Mouse (Mus musculus) ES-E14 (cell line): ENCODE results near the gene Brpf1. TPM values are rescaled to one million over a fixed set of nuclear protein-coding genes. Genes with fewer than 3 reads are reported as not detected.

Experiments
- DNase-seq: peaks from one replicate; pipeline ENCODE4 v3.0.0-alpha.2; 2013; ENCODE audit warnings: low read depth, low spot score
- H3K27ac ChIP-seq: 2 replicates; pipeline ENCODE4 v1.5.1; 2012; ENCODE audit warnings: low read depth, mild to moderate bottlenecking, low read length, moderate library complexity, mixed read lengths; ENCODE audit not compliant: poor library complexity, insufficient read depth, severe bottlenecking
- H3K36me3 ChIP-seq: 2 replicates; pipeline ENCODE4 v1.6.1; 2012; ENCODE audit warnings: mild to moderate bottlenecking, low read length, moderate library complexity, mixed read lengths; ENCODE audit not compliant: control insufficient read depth, poor library complexity, insufficient read depth, severe bottlenecking
- H3K4me1 ChIP-seq, 2 experiments: fragments of 150-350 bp in 1 of 2; sonication (generic) in 1 of 2; 2 replicates each; pipeline ENCODE4 v1.6.1; 2012; ENCODE audit warnings: low read length in 2 of 2, mild to moderate bottlenecking in 1 of 2, mixed read lengths in 1 of 2; ENCODE audit not compliant: control insufficient read depth in 2 of 2, insufficient read depth in 2 of 2, poor library complexity in 1 of 2
- H3K4me3 ChIP-seq, 2 experiments: fragments of 150-350 bp in 1 of 2; sonication (generic) in 1 of 2; 2 replicates each; pipeline ENCODE4 v1.5.1; 2012; ENCODE audit warnings: low read length in 2 of 2, low read depth in 1 of 2, mild to moderate bottlenecking in 1 of 2, mixed read lengths in 1 of 2; ENCODE audit not compliant: insufficient read depth in 1 of 2, poor library complexity in 1 of 2, severe bottlenecking in 1 of 2
- H3K9ac ChIP-seq: 2 replicates; pipeline ENCODE4 v1.6.1; 2012; ENCODE audit warnings: low read depth, mild to moderate bottlenecking, low read length, mixed read lengths; ENCODE audit not compliant: poor library complexity, insufficient read depth, severe bottlenecking
- H3K9me3 ChIP-seq: fragments of 150-350 bp; sonication (generic); 2 replicates; pipeline ENCODE4 v1.6.1; 2012; ENCODE audit warnings: low read depth, mild to moderate bottlenecking, low read length; ENCODE audit not compliant: control insufficient read depth, insufficient read depth
- CHD2 ChIP-seq: IDR thresholded peaks from 2 replicates; pipeline ENCODE4 v1.6.1; 2014; ENCODE audit warnings: mild to moderate bottlenecking, low read depth, low read length, inconsistent platforms
- HCFC1 ChIP-seq: IDR thresholded peaks from 2 replicates; pipeline ENCODE4 v1.6.1; 2012; ENCODE audit warnings: low read length, inconsistent platforms, borderline replicate concordance; ENCODE audit not compliant: insufficient read depth
- MAFK ChIP-seq: IDR thresholded peaks from 2 replicates; pipeline ENCODE4 v1.6.1; 2014; ENCODE audit warnings: mild to moderate bottlenecking, low read depth, low read length, inconsistent platforms; ENCODE audit not compliant: insufficient read depth
- ZC3H11A ChIP-seq: IDR thresholded peaks from 2 replicates; pipeline ENCODE4 v1.6.1; 2012; ENCODE audit warnings: low read depth, mild to moderate bottlenecking, inconsistent platforms, low read length, borderline replicate concordance
- ZNF384 ChIP-seq: IDR thresholded peaks from 2 replicates; pipeline ENCODE4 v1.6.1; 2012; ENCODE audit warnings: low read depth, low read length, inconsistent platforms
- in situ Hi-C, 2 experiments: fragments of 600-800 bp; cut with MboI; formaldehyde crosslinking; loops; one replicate each; pipeline ENCODE4 v1.15.1; 2025; ENCODE audit warnings: low sequenced_read_pairs in 2 of 2, inconsistent platforms in 1 of 2; ENCODE audit not compliant: unreplicated experiment in 2 of 2
- total RNA-seq: library from RNA; depleted of rRNA; stranded (reverse); fragments of 300-350 nt; gene quantifications from 2 replicates; pipeline ENCODE4 v1.2.3, GENCODE M21; 2012

Brpf1 gene
- total RNA-seq, 1 experiment: 38.8 TPM

DNA sequence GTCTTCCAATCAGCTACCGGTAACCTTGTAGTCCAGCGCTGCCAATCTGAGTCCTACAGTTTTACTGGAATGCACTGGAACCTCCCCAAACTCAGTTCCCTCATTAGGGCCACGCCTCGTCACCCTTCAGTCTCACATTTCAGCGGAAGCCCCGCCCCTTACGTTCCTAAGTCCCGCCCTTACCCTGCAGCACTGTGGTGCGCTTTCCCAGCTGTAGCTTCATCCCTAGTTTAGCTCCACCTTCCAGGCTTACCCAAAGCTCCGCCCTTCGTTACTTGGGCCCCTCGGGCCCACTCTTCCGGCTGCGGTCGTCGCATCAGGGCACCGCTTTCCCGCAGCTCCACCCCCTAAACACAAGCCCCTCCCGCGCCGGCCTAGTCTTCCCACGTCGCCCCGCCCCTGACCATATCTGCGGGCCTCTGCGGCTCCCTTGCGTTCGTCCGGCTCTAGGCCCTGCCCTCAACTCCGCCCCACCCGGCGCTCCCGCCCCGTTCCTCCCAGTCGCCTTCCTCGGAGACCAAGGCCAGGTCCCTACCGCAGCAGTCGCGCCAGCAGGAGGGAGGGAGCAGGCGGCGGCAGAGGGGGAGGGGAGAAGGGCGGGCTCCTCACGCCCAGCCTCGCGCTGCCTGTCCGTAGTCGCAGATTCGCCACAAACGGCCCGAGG is 483 bp upstream of the Brpf1 start:
- H3K36me3 ChIP-seq: peaks cover 10% of the 10 kb centered on the region; the same call in 1 of the 2 replicates
- DNase-seq: peak; percentile 99
- no peaks in the 10 kb centered on the region for H3K9me3 ChIP-seq
- H3K4me1 ChIP-seq: peaks cover 2 to 4% of the 10 kb centered on the region in 2 experiments; a peak in 2 of 4 replicates
- TF ChIP-seq MAFK (no peak), CHD2 (peak; percentile 61; the same call in 1 of the 2 replicates)
- peak overlapping the region; percentile 98 for H3K27ac ChIP-seq
- in situ Hi-C loops: no loop called here
- H3K9ac ChIP-seq: peak overlapping the region; percentile 98
- H3K4me3 ChIP-seq: peak overlapping the region; percentile 89 to 97

DNA sequence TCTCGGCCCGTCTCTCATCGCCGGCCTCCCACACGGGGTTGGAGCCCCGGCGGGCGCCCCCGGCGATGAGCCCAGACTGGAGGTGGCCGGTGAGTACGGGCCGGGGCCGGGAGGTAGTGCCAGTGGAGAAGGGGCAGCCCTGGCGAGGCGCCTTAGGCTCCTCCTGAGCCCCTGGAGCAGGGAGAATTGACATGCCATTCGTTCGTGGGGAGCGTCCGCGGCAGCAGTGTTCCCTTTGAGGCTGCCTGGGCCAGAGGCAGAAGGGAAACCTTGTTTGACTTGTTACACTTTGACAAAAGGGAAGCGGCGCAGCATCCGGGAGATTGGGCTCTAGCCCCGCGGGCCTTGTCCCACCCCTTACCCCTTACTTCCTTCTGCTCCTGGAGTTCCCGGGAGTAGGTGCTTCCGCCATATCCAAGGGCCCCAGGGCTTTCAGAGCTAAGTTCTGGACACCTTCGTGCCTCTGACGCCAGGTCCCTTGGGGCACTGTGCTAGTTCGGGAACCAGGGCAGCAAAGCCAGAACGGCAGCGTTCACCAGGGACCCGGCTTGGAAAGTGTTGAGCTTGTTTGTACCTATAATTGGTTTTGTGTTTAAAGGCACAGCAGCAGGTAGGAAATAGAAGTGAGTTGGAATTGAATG is 664 bp downstream of the Brpf1 start:
- in situ Hi-C loops: no loop called here

DNA sequence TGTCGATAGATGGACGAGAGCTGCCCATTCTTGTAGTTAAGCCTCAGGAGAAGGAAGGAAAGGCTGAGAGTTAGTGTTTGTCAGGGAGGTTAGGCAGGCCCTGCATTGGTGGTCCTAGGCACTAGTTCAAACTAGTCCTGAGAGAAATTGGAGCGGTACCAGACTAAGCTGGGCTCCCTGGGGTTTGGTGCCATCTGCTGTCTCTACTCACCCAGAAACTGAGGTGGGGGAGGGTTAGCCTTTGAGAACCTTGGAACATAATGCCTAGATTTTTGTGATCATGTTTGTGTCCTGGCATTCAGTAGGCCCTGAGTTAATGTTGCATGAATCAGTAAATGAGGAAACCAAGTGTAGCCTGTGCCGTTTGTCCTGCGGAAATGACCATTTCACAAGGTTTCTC is 1.2 kb downstream of the Brpf1 start:
- Histone ChIP-seq H3K9ac (peak overlapping the region; percentile 98), H3K9me3 (no peaks in the 10 kb centered on the region), H3K4me1 (peaks cover 2 to 3% of the 10 kb centered on the region in 2 experiments; a peak in 2 of 4 replicates), H3K27ac (no peak overlapping the region), H3K36me3 (peaks cover 10% of the 10 kb centered on the region; the same call in 1 of the 2 replicates), H3K4me3 (peak overlapping the region; percentile 89 to 97)
- TF ChIP-seq HCFC1: no peak
- no peak for TF ChIP-seq CHD2
- TF ChIP-seq ZC3H11A: no peak
- no peak for TF ChIP-seq MAFK
- TF ChIP-seq ZNF384: no peak
- in situ Hi-C loops: no loop called here
- no peak for DNase-seq

More for the DNA sequence above, 664 bp downstream of the Brpf1 start:
- Histone ChIP-seq H3K27ac (peak overlapping the region; percentile 98), H3K9me3 (no peaks in the 10 kb centered on the region), H3K4me1 (peaks cover 2 to 3% of the 10 kb centered on the region in 2 experiments; a peak in 2 of 4 replicates), H3K9ac (peak overlapping the region; percentile 98), H3K4me3 (peak overlapping the region; percentile 89 to 97), H3K36me3 (peaks cover 10% of the 10 kb centered on the region; the same call in 1 of the 2 replicates)
- DNase-seq: no peak
- TF ChIP-seq MAFK (0 out of 2 replicates have a peak, but pooled peaks have one; percentile 4), ZNF384 (no peak)

DNA sequence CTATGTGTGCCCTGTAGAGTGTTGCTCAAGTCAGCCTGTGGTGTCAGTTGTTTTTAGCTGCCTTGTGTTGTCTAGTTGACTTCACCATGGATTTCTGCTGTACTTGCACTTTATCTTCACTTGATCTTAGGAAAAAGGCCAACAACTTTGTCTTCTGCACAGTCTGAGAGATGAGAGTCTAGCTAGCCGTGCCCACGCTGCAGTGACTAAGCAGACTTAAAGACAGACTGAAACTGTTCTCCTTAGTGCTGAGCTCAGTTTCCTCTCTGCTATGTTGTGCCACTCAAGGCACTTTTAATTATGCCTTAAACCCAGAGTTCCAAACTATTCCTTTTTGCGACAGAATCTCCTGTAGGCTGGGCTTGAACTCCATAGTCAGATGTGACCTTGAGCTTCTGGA is 9.0 kb downstream of the Brpf1 start:
- Histone ChIP-seq H3K36me3 (peaks cover 64% of the 10 kb centered on the region), H3K27ac (no peak overlapping the region), H3K4me1 (no peaks in the 10 kb centered on the region), H3K4me3 (no peak overlapping the region), H3K9ac (no peak overlapping the region), H3K9me3 (no peaks in the 10 kb centered on the region)
- no peak for DNase-seq
- no peak for TF ChIP-seq HCFC1
- no peak for TF ChIP-seq ZC3H11A
- TF ChIP-seq CHD2: no peak
- TF ChIP-seq ZNF384: no peak
- no peak for TF ChIP-seq MAFK
- in situ Hi-C loops: no loop called here
